Mouse (Mus musculus) thymus, adult 2 months (tissue): ENCODE data around the gene Gpt2.

ENCODE experiments used
- CTCF ChIP-seq: fragments of 200-500 bp; IDR thresholded peaks from 2 replicates; pipeline ENCODE4 v1.5.1; 2012; ENCODE audit warnings: mild to moderate bottlenecking, control low read depth, low read length, moderate library complexity, borderline replicate concordance; ENCODE audit not compliant: control insufficient read depth, poor library complexity, insufficient read depth; ENCODE audit errors: extremely low read depth
- POLR2A ChIP-seq: fragments of 200-500 bp; IDR thresholded peaks from 2 replicates; pipeline ENCODE4 v1.6.1; 2012; ENCODE audit warnings: mild to moderate bottlenecking, low read length, control low read depth, moderate library complexity; ENCODE audit not compliant: control insufficient read depth, poor library complexity, insufficient read depth; ENCODE audit errors: extremely low read depth

DNA sequence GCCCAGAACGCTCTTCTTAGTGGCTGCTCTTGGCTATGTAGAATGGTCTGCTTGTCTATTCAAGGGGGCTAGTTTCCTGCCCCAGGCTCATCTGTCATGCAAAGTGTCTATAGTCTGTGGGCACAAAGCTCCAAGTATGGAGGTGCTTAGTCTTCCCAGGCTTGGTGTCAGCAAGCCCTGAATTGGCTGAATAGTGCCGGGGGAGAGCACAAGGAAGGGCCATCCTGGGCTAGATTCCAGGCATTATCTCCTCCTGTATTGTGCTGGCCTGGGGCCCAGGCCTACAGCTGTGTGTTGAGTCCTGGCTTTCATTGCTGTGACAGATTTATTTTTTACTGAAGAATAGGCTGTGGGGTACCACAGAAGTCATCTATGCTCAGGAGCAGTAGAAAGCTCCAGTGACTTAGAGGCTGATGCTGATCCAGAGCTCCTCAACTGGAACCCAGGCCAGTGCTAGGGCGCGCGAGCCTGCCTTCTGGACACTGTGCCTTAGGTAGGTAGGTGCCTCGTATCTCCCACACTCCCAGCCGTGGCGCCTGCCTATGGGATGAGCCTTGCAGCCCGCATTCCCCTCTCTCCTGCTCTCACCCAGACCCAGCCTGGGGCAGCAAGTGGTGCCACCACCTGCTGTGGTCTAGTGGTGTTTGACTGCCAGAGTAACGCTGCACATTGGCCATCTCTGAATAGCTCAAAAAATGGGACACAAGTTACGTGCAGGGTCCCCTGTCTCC, 8.7 kb downstream of the Gpt2 start:
- TF ChIP-seq CTCF (no peak), POLR2A (no peak)
